Mouse (Mus musculus) cortical plate, adult 2 months (tissue): ENCODE measurements at regions not wholly inside any gene's neighbourhood (a gene's known extent, or its start where the extent isn't known, plus 50 kb on each side); places are given as distances from the start of the nearest gene placed in this dataset.

ENCODE experiments used
- H3K27ac ChIP-seq: fragments of 200-500 bp; 2 replicates; pipeline ENCODE4 v1.5.1; 2012; ENCODE audit warnings: low read length, control low read depth, inconsistent platforms; ENCODE audit not compliant: insufficient read depth
- H3K4me1 ChIP-seq: fragments of 200-500 bp; 2 replicates; pipeline ENCODE4 v1.6.1; 2011; ENCODE audit warnings: low read length; ENCODE audit not compliant: control insufficient read depth, insufficient read depth
- H3K4me3 ChIP-seq: fragments of 200-500 bp; 2 replicates; pipeline ENCODE4 v1.5.1; 2011; ENCODE audit warnings: mild to moderate bottlenecking, low read length, control low read depth; ENCODE audit not compliant: insufficient read depth
- CTCF ChIP-seq: fragments of 200-500 bp; IDR thresholded peaks from 2 replicates; pipeline ENCODE4 v1.5.1; 2011; ENCODE audit warnings: mild to moderate bottlenecking, control low read depth, low read length; ENCODE audit not compliant: insufficient read depth; ENCODE audit errors: extremely low read depth
- POLR2A ChIP-seq: fragments of 200-500 bp; IDR thresholded peaks from 2 replicates; pipeline ENCODE4 v1.6.1; 2011; ENCODE audit warnings: mild to moderate bottlenecking, low read length, control low read depth; ENCODE audit not compliant: insufficient read depth; ENCODE audit errors: extremely low read depth

DNA sequence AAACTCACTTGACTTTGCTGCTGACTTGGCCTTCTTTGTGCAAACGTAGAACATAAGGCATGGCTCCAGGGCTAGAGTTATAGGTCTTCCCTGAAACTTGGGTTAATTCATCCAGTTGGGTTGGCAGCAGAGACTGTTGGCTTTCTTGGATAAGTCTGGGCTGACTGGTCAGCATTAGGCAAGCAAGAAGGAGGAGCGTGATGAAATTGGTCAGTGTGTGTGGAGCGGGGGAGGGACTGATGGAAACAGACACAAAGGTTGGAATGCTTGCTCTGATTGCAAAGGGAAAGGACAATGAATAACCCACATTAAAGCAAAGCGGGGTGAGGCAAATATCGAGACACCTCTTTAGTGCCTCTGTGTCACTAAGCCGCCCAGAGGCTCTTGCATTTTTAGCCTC is 120.3 kb downstream of the Dyrk2 start:
- TF ChIP-seq CTCF (no peak), POLR2A (no peak)

DNA sequence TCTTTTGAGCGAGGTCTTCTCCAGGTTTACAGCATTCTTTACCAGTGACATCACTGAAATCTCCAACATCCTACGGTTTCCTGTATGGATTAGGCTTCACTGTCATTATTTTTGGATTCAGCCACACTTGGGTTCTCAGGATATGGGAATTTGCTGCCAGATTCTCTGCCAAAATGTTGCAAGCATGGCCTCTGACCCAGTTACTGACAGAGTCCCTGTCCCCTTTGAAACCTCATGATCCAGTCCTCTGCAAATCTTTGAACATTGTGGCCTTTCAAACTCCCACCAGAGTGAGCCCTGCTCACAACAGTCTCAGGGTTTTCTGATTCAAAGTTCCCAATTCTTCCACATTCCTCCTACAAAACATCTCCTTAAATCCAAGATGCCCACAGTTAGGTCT is 118.9 kb downstream of the Dyrk2 start:
- peaks cover 12% of the 10 kb centered on the region for H3K4me1 ChIP-seq
- H3K4me3 ChIP-seq, result no peak overlapping the region
- no peak for TF ChIP-seq POLR2A
- TF ChIP-seq CTCF, result no peak
- H3K27ac ChIP-seq, result no peak overlapping the region

More for the DNA sequence above, 120.3 kb downstream of the Dyrk2 start:
- Histone ChIP-seq H3K4me3 (no peak overlapping the region), H3K27ac (no peak overlapping the region), H3K4me1 (peaks cover 12% of the 10 kb centered on the region)

DNA sequence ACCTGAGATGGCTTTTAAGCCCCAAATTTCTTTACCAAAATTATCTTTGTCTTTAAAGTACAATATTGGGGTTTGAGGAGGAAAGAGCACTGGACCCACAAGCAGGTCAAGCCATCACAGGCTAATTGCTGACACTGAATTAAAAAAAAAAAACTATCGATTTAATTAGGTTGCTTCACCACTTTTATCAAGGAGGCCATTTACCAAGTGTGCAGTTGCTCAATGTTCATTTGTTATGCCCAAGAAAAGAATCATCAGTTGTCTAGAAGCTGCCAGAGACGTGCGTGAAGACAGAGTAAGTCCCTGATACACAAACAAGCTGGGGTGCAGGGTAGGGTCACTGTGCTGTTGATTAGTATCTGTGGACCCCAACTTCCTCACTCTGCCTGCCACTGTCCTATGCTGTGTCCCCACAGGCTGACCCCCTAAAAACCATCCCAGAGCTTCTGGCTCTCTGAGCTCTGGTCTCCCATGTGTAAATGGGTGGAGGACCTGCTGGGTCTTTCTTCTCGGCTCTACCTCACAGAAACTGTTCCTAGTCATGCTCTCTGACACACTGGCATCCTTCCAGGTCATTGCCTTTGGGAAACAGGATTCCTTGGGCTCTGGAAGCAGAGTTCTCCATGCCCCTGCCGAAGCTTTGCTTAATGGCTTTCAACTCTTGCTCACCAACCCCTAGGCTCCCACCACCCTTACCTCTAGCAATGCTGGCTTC is 116.8 kb downstream of the Dyrk2 start:
- Histone ChIP-seq H3K4me1 (no peaks in the 10 kb centered on the region), H3K27ac (no peak overlapping the region), H3K4me3 (no peak overlapping the region)
- no peak for TF ChIP-seq POLR2A

DNA sequence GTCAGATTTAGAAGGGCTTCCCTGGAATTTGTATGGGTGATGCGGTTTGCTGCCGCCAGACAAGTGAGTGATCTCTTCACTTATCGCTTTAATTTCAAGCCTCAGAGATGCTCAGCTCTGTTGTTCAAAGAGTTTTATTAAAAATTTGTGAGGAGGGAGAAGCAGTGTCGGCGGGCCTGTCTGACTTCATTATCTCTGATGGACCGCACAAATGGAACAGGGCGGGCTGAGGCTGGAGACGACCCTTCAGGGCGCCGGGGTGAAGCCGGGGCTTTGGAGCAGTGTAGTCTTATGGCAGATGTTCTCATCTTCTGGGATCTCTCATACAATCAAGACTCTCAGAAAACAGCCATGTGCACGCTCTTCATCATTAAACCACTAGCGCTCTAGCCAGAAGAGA is 115.2 kb downstream of the Dyrk2 start:
- Histone ChIP-seq H3K4me1 (no peaks in the 10 kb centered on the region), H3K4me3 (no peak overlapping the region)
- no peak for TF ChIP-seq CTCF
- no peak for TF ChIP-seq POLR2A

DNA sequence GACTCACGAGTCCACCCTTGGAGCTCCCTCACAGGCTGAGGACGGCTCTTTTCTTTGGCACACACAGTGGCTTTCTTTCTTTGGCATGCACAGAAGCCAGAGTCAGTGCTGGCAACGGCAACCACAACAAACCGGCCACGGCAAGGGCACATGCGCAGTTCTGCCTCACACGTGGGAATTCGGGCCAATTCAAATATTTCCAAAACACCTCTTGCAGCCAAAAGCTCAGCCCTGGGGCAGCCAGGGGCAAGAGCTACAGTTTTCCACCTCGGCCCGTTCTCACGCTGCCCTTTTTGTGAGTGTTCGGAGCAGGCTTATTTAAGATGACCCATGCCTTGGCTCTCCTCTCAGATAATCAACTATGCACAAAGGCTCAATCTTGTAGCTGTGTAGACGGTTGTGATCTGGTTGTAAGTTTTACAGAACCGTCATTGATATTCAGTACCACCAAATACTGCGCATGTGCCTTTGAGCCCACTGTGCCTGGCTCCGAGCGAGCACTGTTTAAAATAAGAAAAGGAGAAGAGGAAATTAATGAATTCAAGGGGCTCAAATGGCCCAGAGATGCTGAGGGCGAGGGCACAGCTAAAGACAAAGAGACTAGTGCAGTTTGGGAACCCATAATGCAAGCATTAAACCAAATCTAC is 111.1 kb downstream of the Dyrk2 start:
- TF ChIP-seq POLR2A (no peak), CTCF (no peak)
- H3K4me1 ChIP-seq, result no peaks in the 10 kb centered on the region
- H3K27ac ChIP-seq, result no peak overlapping the region
- H3K4me3 ChIP-seq, result no peak overlapping the region

More for the DNA sequence above, 115.2 kb downstream of the Dyrk2 start:
- no peak overlapping the region for H3K27ac ChIP-seq

DNA sequence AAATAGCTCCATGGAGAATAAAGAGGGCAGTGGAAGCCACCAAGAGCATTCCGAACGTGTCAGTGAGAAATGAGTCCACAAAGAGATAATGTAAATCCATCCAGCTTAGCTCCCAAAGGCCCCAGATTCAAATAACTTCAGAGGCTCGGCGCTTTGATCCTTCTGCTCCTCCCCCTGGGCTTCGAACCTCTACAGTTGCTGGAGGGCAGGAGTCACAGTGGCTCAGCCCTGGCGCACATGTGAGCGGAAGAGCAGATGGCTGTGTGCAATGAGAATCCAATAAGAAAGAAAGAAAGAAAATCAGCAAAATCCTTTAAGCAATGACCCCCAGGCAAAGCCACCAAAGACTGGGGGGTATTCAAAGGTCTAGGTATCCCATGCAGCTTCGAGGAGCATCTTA is 109.6 kb downstream of the Dyrk2 start:
- TF ChIP-seq POLR2A (no peak), CTCF (no peak)
- Histone ChIP-seq H3K27ac (no peak overlapping the region), H3K4me3 (no peak overlapping the region), H3K4me1 (no peaks in the 10 kb centered on the region)

DNA sequence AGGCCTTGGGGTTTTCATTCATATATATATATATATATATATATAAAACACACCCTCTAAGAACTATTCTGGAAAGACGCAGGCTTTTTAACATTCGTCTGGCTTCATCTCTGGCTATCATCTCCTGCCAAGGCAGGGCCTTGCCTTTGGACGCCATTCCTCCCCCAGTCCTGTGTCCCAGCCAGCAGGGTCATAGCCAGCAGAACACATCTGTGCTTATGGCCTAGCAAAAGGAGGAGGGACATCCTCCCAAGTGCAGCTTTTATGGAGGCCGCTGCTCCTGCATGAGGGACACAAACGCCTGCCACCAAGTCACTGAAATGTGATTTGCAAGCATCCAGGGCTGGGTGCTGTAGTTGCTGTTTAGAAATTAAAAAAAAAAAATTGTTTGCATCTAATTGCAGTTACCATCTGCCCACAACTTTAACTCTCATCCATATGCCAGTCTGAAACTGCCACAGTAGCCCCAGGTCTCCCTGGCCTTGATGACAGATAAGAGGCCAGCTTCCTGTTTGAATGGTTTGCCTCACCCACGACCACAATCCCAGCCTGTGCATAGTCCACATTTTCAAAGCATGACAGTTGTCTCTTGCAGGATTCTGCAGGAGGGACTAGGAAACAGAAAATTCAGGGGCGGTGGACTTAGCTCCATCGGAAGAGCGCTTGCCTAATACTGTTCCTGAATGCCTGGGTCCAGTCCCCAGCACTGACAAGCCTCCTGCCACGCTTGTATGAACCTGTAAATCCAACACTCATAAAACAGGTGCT is 108.7 kb downstream of the Dyrk2 start:
- TF ChIP-seq CTCF, result no peak
- no peak for TF ChIP-seq POLR2A
- H3K27ac ChIP-seq, result no peak overlapping the region
- H3K4me3 ChIP-seq, result no peak overlapping the region
- no peaks in the 10 kb centered on the region for H3K4me1 ChIP-seq

DNA sequence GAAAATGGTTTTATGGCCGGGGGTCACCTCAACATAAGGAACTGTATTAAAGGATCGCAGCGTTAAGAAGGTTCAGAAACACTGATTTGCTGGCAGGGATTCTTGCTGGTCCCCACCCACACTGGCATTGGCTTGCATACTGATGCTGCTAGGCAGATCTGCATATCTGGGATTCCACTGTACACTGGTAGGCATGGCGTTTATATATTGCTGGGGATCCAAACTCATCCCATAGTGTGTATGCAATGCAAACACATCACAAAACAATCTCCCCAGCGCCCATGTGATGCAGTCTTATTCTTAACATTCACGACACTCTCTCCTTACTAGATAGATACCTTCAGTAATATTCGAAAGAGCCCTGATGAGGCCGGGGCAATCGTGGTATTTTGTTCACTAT is 105.0 kb downstream of the Dyrk2 start:
- TF ChIP-seq CTCF (no peak), POLR2A (no peak)
- Histone ChIP-seq H3K4me3 (no peak overlapping the region), H3K27ac (no peak overlapping the region), H3K4me1 (no peaks in the 10 kb centered on the region; the same call in 1 of the 2 replicates)

DNA sequence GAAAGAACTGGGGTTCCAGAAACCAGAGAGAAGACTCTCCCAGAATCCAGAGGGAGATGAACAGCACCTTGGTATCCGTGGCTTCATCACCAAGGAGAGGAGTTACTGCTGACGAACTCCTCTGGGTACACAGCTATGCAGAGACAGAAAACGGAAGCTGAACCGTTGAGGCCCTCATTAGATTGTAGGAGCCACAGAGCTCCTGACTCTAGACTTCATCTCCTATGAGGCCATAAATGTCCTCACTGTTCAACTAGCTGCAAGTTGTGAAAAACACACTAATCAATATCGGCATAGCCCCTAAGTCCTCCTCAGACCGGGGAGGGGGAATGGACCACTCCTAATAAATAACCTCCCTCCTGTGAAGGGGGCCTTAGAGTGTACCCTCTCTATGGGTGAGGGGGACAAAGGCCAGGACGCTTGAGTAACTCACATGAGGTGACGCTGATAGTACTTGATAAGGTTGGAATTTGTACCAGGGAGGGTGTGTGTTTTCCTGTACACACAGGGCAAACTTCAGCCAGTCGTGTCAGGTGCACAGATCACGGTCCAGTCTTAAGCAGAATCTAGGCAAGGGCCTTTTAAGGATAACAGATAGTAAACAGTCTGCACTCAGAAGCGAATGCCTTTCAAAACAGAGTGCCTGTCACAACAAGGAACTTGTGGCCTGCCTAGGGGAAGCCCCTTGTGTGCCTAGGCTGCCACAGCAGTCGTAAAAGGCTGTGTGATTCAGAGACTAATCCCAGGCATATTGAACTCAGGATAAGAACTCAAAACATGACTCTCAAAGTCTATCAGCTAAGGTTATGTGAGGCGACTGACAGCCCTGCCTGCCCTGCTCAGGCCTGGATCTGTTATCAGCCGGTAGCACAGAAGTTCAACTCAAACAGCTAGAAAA is 104.2 kb downstream of the Dyrk2 start:
- H3K27ac ChIP-seq, result no peak overlapping the region
- H3K4me1 ChIP-seq, result no peaks in the 10 kb centered on the region; the same call in 1 of the 2 replicates
- no peak overlapping the region for H3K4me3 ChIP-seq
- TF ChIP-seq POLR2A (no peak), CTCF (no peak)
